Mouse (Mus musculus): ENCODE results near the gene Cbx1.
A peak's percentile ranks its signal among the peaks of the same experiment; 100 is the strongest.

DNA sequence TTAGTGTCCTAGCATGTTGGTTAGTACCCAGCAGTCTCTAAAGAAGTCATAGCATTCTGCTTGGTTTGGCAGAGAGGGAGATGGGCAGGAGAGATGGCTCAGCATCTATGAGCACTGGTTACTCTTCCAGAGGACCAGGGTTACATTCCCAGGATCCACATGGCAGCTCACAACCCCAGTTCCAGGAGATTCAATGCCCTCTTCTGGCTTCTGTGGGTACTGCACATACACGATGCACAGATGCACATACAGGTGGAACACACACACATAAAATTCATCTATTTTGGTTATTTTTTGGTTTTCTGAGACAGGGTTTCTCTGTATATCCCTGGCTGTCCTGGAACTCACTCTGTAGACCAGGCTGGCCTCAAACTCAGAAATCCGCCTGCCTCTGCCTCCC, 33.6 kb upstream of the Cbx1 start:
- TF ChIP-seq CTCF (IDR thresholded peaks at IDR 0.05; ENCODE audit: borderline replicate concordance, control insufficient read depth, extremely low read depth, insufficient read depth, low read length, poor library complexity) (peak; percentile 26; the same call in 1 of the 2 replicates), POLR2A (IDR thresholded peaks at IDR 0.05; ENCODE audit: control insufficient read depth, extremely low read depth, insufficient read depth, low read length, poor library complexity) (no peak)

Data from thymus, adult 2 months (tissue).